Mouse (Mus musculus) layer of hippocampus, postnatal 14 days (tissue): ENCODE data around the gene Stum. TPM values are rescaled to one million over a fixed set of nuclear protein-coding genes. Genes with fewer than 3 reads are reported as not detected.

Source experiments
- DNase-seq, 2 experiments: peaks; one replicate each; pipeline ENCODE4 v3.0.0; 2021 to 2022; ENCODE audit warnings: low spot score in 2 of 2, mixed read lengths in 1 of 2
- total RNA-seq, 2 experiments: library from RNA; stranded (reverse); gene quantifications; 2 replicates each; pipeline ENCODE4 v1.2.3; 2021

The Stum gene
- total RNA-seq, 2 experiments from 2014 or later, result 263 to 281 TPM

GRCm38 (mm10) chr1:180500218-180500617 is 16.9 kb upstream of the Stum start:
- DNase-seq, result no peak

- DNase-seq, result no peak
Measured at GRCm38 (mm10) chr1:180499766-180500165, 16.5 kb upstream of the Stum start.

GRCm38 (mm10) chr1:180492777-180493176 is 9.5 kb upstream of the Stum start:
- no peak for DNase-seq

- DNase-seq, result no peak
Measured at GRCm38 (mm10) chr1:180485346-180485745, 2.0 kb upstream of the Stum start.

- no peak for DNase-seq
Measured at GRCm38 (mm10) chr1:180482840-180483398, 385 bp downstream of the Stum start.

GRCm38 (mm10) chr1:180481956-180482355 is 1.3 kb downstream of the Stum start:
- DNase-seq, result no peak

GRCm38 (mm10) chr1:180481331-180481730 is 2.0 kb downstream of the Stum start:
- DNase-seq, result no peak

- no peak for DNase-seq
Measured at GRCm38 (mm10) chr1:180480325-180480724, 3.0 kb downstream of the Stum start.

GRCm38 (mm10) chr1:180473566-180473965 is 9.7 kb downstream of the Stum start:
- DNase-seq, result no peak

GRCm38 (mm10) chr1:180468004-180468403 is 15.3 kb downstream of the Stum start:
- no peak for DNase-seq

GRCm38 (mm10) chr1:180465620-180466019 is 17.7 kb downstream of the Stum start:
- DNase-seq, result no peak

GRCm38 (mm10) chr1:180464357-180464756 is 18.9 kb downstream of the Stum start:
- DNase-seq, result peak in 1 of 2 experiments; percentile 64

GRCm38 (mm10) chr1:180462983-180463475 is 20.3 kb downstream of the Stum start:
- DNase-seq, result no peak

GRCm38 (mm10) chr1:180462396-180462795 is 20.9 kb downstream of the Stum start:
- no peak for DNase-seq

GRCm38 (mm10) chr1:180460721-180461120 is 22.6 kb downstream of the Stum start:
- no peak for DNase-seq

GRCm38 (mm10) chr1:180458680-180459079 is 24.6 kb downstream of the Stum start:
- no peak for DNase-seq

- DNase-seq, result no peak
Measured at GRCm38 (mm10) chr1:180458274-180458673, 25.0 kb downstream of the Stum start.

- no peak for DNase-seq
Measured at GRCm38 (mm10) chr1:180449641-180450040, 33.7 kb downstream of the Stum start.

GRCm38 (mm10) chr1:180444411-180444810 is 38.9 kb downstream of the Stum start:
- DNase-seq, result no peak

GRCm38 (mm10) chr1:180439496-180439895 is 43.8 kb downstream of the Stum start:
- DNase-seq, result no peak

- DNase-seq, result no peak
Measured at GRCm38 (mm10) chr1:180434925-180435324, 48.4 kb downstream of the Stum start.

GRCm38 (mm10) chr1:180433796-180434566 is 49.3 kb downstream of the Stum start:
- DNase-seq, result peak; percentile 63 to 83

GRCm38 (mm10) chr1:180433098-180433538 is 50.2 kb downstream of the Stum start:
- no peak for DNase-seq
